Mouse (Mus musculus): ENCODE results near the gene Krt33a.

DNA sequence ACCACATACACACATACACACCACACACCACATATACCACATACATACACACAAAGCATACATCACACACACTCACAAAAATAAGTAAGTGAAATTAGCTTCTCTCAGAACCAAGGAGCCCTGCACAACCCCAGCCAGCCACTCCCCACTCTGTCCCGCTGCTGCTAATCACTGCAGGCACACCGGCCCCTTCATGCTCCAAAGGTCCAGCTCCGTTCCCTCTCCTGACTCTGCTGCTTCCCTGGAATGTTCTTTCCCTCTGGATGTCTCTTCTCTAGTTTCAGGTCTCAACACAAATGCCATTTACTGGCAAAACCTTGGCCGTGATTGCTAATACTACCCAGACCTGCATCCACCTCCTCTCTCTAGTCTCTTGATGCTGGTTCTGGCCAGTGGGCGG is 5.3 kb downstream of the Krt33a start:
- TF ChIP-seq CTCF (IDR thresholded peaks at IDR 0.05; ENCODE audit: insufficient read depth, low read length) (no peak), POLR2A (IDR thresholded peaks at IDR 0.05; ENCODE audit: borderline replicate concordance, extremely low read depth, low read depth, low read length) (no peak)

Data from lung, adult 2 months (tissue).